Mouse (Mus musculus) adrenal gland, adult 2 months (tissue): ENCODE results near the gene Mrpl20. TPM values are rescaled to one million over a fixed set of nuclear protein-coding genes. Genes with fewer than 3 reads are reported as not detected.

Experiments
- DNase-seq: peaks from one replicate; pipeline ENCODE4 v3.0.0; 2021
- polyA plus RNA-seq: library from polyadenylated mRNA; depleted of rRNA; stranded (reverse); fragments of >200 nt; gene quantifications from 2 replicates; pipeline ENCODE4 v1.2.3, GENCODE M21; 2012
- total RNA-seq, 2 experiments: library from RNA; stranded (reverse); gene quantifications; 2 replicates each; pipeline ENCODE4 v1.2.3; 2021

Mrpl20 gene
- total and polyA plus RNA-seq, 3 experiments = 42.1 to 141 (median 122) TPM

- no peak for DNase-seq
These were observed 29.2 kb downstream of the Mrpl20 start for GRCm38 (mm10) chr4:155831831-155832230.

- DNase-seq = no peak
These were observed 29.6 kb downstream of the Mrpl20 start for GRCm38 (mm10) chr4:155832321-155832720.

GRCm38 (mm10) chr4:155833234-155833633 lies 30.6 kb downstream of the Mrpl20 start:
- no peak for DNase-seq

GRCm38 (mm10) chr4:155833836-155834235 lies 31.2 kb downstream of the Mrpl20 start:
- peak; percentile 87 for DNase-seq

GRCm38 (mm10) chr4:155837404-155838010 lies 34.8 kb downstream of the Mrpl20 start:
- no peak for DNase-seq

DNA sequence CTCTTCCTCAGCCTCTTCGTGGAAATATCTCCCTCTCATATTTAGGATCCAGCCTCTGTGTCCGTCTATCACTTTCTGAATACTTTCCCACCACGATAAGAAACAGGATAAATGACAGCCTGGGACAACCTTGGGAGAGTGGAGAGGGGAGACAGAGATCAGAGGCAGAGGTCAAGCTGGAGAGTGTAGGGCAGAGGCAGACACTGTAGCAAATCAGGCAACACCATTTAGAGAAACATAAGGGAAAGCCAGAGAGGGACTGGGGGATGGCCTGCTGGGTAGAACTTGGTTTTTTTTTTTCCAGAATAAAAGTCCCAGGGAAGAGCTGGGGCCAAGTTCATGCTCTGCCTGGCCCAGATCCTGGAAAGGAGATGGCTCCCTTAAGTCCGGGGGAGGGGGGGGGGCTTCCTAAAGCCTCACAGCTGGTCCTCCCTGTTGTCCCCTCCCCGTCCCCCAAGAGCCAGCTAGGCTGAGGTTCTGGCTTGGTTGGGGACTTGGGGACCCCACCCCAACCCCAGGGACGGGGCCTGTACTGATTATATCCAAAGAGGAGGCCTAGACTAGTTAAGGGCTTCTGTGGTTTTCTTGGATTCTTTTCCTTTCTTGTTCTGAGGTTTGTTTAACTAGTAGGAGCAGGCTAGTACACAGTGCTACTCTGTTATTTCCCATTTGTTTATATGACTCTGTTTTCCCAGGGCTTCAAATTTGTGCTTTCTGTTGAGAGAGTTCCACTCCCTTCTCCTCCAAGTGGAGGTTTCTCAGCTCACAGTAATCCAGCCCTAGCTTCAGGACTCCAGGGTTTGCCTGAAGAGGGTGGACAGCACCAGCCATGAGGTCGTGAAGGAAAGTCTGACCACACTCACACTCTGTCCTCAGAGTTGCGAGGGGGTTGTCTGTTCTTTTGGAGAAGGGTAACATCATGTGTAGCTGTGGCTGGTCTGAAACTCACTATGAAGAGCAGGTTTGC lies 35.8 kb downstream of the Mrpl20 start:
- DNase-seq = no peak

GRCm38 (mm10) chr4:155839483-155839910 lies 36.8 kb downstream of the Mrpl20 start, which contains the start of gene Mxra8:
Mxra8 (plus strand) TSS chr4:155839680.
- DNase-seq = peak; percentile 88

DNA sequence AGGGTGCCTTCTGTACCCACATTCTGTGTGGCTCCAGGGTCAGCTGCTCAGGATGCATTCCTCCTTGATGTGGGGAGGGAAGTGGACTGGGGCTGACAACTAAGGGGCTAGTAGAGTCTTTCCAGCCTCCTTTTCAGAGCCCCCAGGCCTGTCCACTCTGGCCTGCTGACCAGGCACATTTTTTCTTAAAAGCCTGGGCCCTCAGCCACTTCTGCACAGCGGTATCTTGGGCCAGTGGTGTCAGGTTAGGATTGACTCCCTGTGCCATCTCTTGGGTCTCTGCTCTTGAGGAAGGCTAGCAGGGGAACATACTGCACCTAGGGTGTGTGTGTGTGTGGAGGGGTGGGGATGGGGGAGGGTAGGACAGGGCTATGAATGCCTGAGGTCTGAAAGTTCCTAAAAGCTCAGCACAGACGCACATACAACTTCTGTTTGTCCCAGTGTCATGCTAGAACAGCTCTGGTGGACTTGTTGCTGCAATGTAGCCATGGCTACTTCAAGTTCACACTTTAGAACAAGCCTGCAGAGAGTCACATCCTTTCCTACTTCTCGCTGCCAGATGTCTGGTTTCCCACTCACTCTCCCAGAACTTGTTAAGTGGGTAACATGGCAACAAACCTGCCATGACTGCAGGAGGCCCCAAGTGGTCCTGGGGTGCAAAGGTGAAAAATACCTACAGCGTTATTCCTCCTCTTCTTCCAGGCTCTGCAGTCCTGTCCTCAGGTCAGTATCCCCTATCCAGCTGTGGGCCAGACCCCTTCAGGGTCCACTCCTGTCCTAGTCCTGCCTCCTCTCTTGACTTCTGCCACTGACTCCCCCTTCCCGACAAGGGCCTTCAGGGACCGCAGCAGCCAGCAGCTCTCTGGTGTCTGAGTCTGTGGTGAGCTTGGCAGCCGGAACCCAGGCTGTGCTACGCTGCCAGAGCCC lies 37.7 kb downstream of the Mrpl20 start:
- no peak for DNase-seq

DNA sequence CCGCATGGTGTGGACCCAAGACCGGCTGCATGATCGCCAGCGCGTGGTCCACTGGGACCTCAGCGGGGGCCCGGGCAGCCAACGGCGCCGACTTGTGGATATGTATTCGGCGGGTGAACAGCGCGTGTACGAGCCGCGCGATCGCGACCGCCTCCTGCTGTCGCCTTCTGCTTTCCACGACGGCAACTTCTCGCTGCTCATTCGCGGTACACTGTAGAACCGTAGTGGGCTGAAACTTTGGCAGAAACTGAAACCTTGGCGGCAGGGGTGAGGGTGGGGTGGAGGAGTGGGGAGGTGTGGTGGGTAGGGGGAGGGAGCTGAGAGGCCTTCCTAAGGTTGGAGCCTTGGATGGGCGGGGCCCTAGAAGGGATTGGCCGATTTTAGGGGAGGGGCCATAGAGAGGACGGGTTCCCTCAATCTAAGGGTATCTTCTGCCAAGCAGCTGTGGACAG lies 38.4 kb downstream of the Mrpl20 start:
- DNase-seq = peak; percentile 86

DNA sequence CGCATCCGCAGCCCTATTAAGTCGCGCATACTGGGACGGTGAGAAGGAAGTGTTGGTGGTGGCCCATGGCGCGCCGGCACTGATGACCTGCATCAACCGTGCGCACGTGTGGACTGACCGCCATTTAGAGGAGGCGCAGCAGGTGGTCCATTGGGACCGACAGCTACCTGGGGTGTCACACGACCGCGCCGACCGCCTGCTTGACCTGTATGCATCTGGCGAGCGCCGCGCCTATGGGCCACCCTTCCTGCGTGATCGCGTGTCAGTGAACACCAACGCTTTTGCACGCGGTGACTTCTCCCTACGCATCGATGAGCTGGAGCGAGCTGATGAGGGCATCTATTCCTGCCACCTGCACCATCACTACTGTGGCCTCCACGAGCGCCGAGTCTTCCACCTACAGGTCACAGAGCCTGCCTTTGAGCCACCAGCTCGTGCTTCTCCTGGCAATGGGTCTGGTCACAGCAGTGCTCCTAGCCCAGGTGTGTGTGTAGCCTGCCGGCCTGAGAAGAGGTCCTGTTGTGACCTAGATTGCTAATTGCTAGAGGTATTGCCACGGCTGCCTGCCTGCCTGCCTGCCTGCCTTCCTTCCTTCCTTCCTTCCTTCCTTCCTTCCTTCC lies 39.1 kb downstream of the Mrpl20 start:
- no peak for DNase-seq

GRCm38 (mm10) chr4:155843231-155843630 lies 40.6 kb downstream of the Mrpl20 start:
- DNase-seq = no peak

DNA sequence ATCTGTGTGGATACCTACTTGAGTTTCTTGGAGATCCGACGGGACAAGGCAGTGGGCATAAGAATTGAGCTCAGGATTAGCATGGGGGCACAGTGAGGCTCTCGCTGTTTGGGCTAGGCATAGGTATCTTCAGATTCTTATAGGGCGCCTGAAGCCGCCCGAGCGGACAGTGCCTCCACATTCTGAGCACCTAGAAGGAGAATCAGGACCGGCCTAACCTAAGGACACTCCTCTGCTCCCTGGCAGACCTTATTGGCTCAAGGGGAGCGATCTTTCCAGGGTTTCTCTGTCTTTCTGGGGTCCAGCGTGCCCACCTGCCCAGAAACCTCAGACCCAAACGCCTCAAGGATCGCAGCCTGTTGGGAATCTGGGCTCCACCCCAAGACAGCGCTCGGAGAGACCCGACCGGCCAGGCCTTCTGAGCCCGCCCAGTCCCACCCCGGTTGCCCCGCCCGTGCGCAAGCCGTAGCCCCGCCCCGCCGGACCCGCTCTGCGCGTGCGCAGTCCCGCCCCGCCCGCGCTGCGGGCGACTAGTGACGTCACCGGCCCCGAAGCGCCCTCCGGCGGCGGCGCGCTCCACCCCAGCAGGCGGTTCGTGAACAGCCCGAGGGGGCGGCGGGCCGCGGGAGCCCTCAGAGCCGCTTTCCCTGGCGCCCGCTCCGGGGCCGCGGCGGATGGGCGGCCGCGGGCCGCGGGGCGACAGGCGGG lies 44.3 kb downstream of the Mrpl20 start, which contains the start of gene Dvl1:
Dvl1 (plus strand) TSS at position 532 of the 708 bp plus-strand sequence.
- DNase-seq = peak; percentile 98

DNA sequence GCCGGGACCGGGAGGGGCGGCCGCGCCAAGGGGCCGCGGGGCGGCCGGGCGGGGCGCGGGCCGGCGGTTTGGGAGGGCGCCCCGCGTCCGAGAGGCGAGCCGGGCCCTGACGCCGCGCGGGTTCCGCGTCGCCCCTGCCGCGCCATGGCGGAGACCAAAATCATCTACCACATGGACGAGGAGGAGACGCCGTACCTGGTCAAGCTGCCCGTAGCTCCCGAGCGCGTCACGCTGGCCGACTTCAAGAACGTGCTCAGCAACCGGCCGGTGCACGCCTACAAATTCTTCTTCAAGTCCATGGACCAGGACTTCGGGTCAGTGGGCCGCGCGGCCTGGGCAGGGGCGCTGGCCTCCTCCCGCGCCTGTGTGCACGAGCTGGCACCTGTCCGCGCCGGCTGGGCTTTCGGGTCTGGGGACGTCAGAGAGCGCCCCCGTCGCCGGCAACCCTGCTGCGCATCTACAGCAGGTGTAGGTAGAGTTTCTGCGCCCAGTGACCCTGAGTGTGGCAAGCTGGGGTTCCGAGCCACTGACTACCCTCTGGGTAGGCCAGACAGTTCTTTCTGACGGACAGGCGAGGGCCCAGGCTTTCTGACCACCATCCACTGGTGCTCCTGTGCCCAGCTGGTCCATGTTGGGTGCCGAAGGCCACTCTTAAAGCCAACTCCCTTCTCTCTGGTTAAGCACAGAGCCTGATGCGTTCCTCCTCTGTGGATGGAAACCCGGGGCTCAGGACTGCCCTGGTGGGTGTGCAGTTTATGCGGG lies 45.1 kb downstream of the Mrpl20 start:
- DNase-seq = peak; percentile 54

DNA sequence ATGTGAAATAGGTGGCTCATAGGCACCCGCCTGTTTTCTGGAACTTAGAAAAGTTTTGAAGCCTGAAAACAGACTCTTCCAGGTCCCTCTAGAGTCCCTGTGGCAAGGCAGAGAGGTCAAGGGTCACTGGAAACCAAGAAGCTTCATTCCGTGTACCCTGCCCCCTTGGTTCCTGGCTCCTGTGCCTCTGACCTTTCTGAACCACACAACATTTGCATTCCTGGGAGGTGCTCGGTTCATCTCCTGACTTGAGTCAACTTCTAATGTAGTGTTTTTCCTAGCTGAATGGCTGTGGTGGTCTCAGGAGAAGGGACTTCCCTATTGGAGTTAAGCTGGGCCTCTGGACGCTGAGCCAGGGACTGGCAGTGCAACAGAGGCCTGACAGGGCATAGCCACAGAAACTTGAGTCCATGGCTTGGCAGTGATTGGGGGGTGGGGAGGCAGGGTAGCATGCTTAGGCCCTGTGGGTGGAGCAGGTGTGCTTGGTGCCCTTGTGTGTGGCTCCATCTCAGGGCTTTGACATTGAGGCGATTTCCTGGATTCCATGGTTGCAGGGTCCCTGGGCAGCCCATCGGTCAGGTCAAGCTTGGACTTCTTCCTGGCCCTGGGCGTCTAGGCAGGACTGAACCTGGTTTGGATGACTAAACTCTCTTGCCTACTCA lies 45.9 kb downstream of the Mrpl20 start:
- no peak for DNase-seq

- DNase-seq = no peak
These were observed 46.7 kb downstream of the Mrpl20 start for GRCm38 (mm10) chr4:155849391-155849790.

GRCm38 (mm10) chr4:155849792-155850451 lies 47.2 kb downstream of the Mrpl20 start:
- no peak for DNase-seq

- peak; percentile 77 for DNase-seq
These were observed 48.7 kb downstream of the Mrpl20 start for GRCm38 (mm10) chr4:155851368-155851767.

GRCm38 (mm10) chr4:155851951-155852411 lies 49.3 kb downstream of the Mrpl20 start:
- DNase-seq = no peak

GRCm38 (mm10) chr4:155853421-155853820 lies 50.7 kb downstream of the Mrpl20 start:
- no peak for DNase-seq
